Mouse (Mus musculus): Measurements from ENCODE around the gene Abcg1.

- no peak for TF ChIP-seq CTCF (IDR thresholded peaks at IDR 0.05; ENCODE audit: extremely low read depth, insufficient read length, insufficient replicate concordance, low read depth, low read length)
- no peak for TF ChIP-seq POLR2A (IDR thresholded peaks at IDR 0.05; ENCODE audit: low read depth, low read length)
Measured at GRCm38 (mm10) chr17:31142116-31142515, 84.6 kb downstream of the Abcg1 start.
